Mouse (Mus musculus) MEL (cell line): ENCODE measurements around the gene Kcnj1.

Source experiments
- CTCF ChIP-seq, 3 experiments: IDR thresholded peaks in 2 of 3; conservative IDR thresholded peaks in 1 of 3; 2 replicates each; pipeline ENCODE4 v1.5.1; 2011 to 2012; ENCODE audit warnings: low read length in 3 of 3, low read depth in 2 of 3, mild to moderate bottlenecking in 2 of 3, improper control_type of control experiment in 1 of 3, inconsistent platforms in 1 of 3, mixed read lengths in 1 of 3, moderate library complexity in 1 of 3; ENCODE audit not compliant: control insufficient read depth in 1 of 3, insufficient read depth in 1 of 3, poor library complexity in 1 of 3, severe bottlenecking in 1 of 3
- E2F4 ChIP-seq: IDR thresholded peaks from 2 replicates; pipeline ENCODE4 v1.6.1; 2011; ENCODE audit warnings: low read depth, low read length, improper control_type of control experiment, borderline replicate concordance
- ELF1 ChIP-seq: IDR thresholded peaks from 2 replicates; pipeline ENCODE4 v1.6.1; 2014; ENCODE audit warnings: low read depth, mild to moderate bottlenecking, inconsistent platforms, low read length, improper control_type of control experiment, moderate library complexity
- HCFC1 ChIP-seq: IDR thresholded peaks from 2 replicates; pipeline ENCODE4 v1.6.1; 2012; ENCODE audit warnings: low read depth, mild to moderate bottlenecking, inconsistent platforms, low read length, improper control_type of control experiment, moderate library complexity
- MAX ChIP-seq: IDR thresholded peaks from 2 replicates; pipeline ENCODE4 v1.6.1; 2011; ENCODE audit warnings: low read length, improper control_type of control experiment
- MXI1 ChIP-seq: IDR thresholded peaks from 2 replicates; pipeline ENCODE4 v1.6.1; 2011; ENCODE audit warnings: mild to moderate bottlenecking, low read depth, low read length, improper control_type of control experiment
- MYB ChIP-seq: IDR thresholded peaks from 2 replicates; pipeline ENCODE4 v1.6.1; 2011; ENCODE audit warnings: mild to moderate bottlenecking, low read depth, low read length, improper control_type of control experiment
- POLR2A ChIP-seq, 2 experiments: IDR thresholded peaks; 2 replicates each; pipeline ENCODE4 v1.6.1; 2011 to 2012; ENCODE audit warnings: low read length in 2 of 2, mild to moderate bottlenecking in 2 of 2, control low read depth in 1 of 2, improper control_type of control experiment in 1 of 2, low read depth in 1 of 2, moderate library complexity in 1 of 2; ENCODE audit not compliant: control insufficient read depth in 1 of 2, insufficient read depth in 1 of 2, poor library complexity in 1 of 2
- POLR2AphosphoS2 ChIP-seq: IDR thresholded peaks from 2 replicates; pipeline ENCODE4 v1.6.1; 2011; ENCODE audit warnings: low read length, improper control_type of control experiment
- POLR2AphosphoS5 ChIP-seq: IDR thresholded peaks from 2 replicates; pipeline ENCODE4 v1.6.1; 2012; ENCODE audit warnings: low read depth, borderline replicate concordance, mild to moderate bottlenecking, inconsistent platforms, low read length, moderate library complexity, mixed read lengths
- RCOR1 ChIP-seq: IDR thresholded peaks from 2 replicates; pipeline ENCODE4 v1.6.1; 2012; ENCODE audit warnings: low read depth, mild to moderate bottlenecking, inconsistent platforms, low read length, improper control_type of control experiment
- TAL1 ChIP-seq: IDR thresholded peaks from 2 replicates; pipeline ENCODE4 v1.6.1; 2012; ENCODE audit warnings: mild to moderate bottlenecking, inconsistent platforms, low read length, moderate library complexity, mixed read lengths
- TCF12 ChIP-seq: IDR thresholded peaks from 2 replicates; pipeline ENCODE4 v1.6.1; 2014; ENCODE audit warnings: low read depth, mild to moderate bottlenecking, inconsistent platforms, low read length, improper control_type of control experiment, moderate library complexity
- ZNF384 ChIP-seq: IDR thresholded peaks from 2 replicates; pipeline ENCODE4 v1.6.1; 2012; ENCODE audit warnings: low read depth, mild to moderate bottlenecking, inconsistent platforms, low read length, improper control_type of control experiment

- TF ChIP-seq POLR2A (IDR thresholded peaks at IDR 0.05; ENCODE audit: control insufficient read depth in 1 of 2, insufficient read depth in 1 of 2, low read depth in 1 of 2, low read length in 2 of 2, poor library complexity in 1 of 2) (no peak), CTCF (IDR thresholded peaks at IDR 0.05 in 2 of 3, conservative IDR thresholded peaks at IDR 0.05 in 1 of 3; ENCODE audit: control insufficient read depth in 1 of 3, insufficient read depth in 1 of 3, low read depth in 2 of 3, low read length in 3 of 3, poor library complexity in 1 of 3, severe bottlenecking in 1 of 3) (no peak), MXI1 (no peak), TCF12 (no peak), ELF1 (no peak), POLR2AphosphoS2 (no peak), E2F4 (no peak), MAX (no peak), RCOR1 (no peak), ZNF384 (peak; percentile 60), HCFC1 (no peak), POLR2AphosphoS5 (no peak), TAL1 (no peak), MYB (no peak)
These were observed 43.7 kb downstream of the Kcnj1 start for GRCm38 (mm10) chr9:32415952-32416351.
